Mouse (Mus musculus) liver, embryonic 11.5 days (tissue): ENCODE measurements around the gene Cbx8. TPM values are rescaled to one million over a fixed set of nuclear protein-coding genes. Genes with fewer than 3 reads are reported as not detected.

Experiments
- ATAC-seq: fragments of 200-750 bp; cut with Nextera tagmentation; replicated peaks from 2 replicates; pipeline ENCODE4 v1.8.0; 2017; ENCODE audit warnings: moderate number of reproducible peaks, mild to moderate bottlenecking, moderate TSS enrichment, moderate library complexity; ENCODE audit not compliant: low FRiP score
- DNase-seq: peaks from one replicate; pipeline ENCODE4 v3.0.0-alpha.2; 2017; ENCODE audit warnings: low spot score
- H3K27ac ChIP-seq: fragments of 300-500 bp; sonication (generic); 2 replicates; pipeline ENCODE4 v1.5.1; 2014; ENCODE audit warnings: mild to moderate bottlenecking, low read depth, low read length, control low read depth
- H3K27me3 ChIP-seq: fragments of 300-500 bp; sonication (generic); replicated peaks from 2 replicates; pipeline ENCODE4 v1.6.1; 2014; ENCODE audit warnings: low read length, mixed read lengths; ENCODE audit not compliant: control insufficient read depth, insufficient read depth
- H3K36me3 ChIP-seq: fragments of 300-500 bp; sonication (generic); 2 replicates; pipeline ENCODE4 v1.6.1; 2014; ENCODE audit warnings: mild to moderate bottlenecking, low read length, moderate library complexity, mixed read lengths; ENCODE audit not compliant: control insufficient read depth, insufficient read depth
- H3K4me1 ChIP-seq: fragments of 300-500 bp; sonication (generic); replicated peaks from 2 replicates; pipeline ENCODE4 v1.6.1; 2014; ENCODE audit warnings: low read length, mixed read lengths; ENCODE audit not compliant: control insufficient read depth, insufficient read depth
- H3K4me2 ChIP-seq: fragments of 300-500 bp; sonication (generic); 2 replicates; pipeline ENCODE4 v1.6.1; 2014; ENCODE audit warnings: mild to moderate bottlenecking, control low read depth, moderate library complexity
- H3K4me3 ChIP-seq: fragments of 300-500 bp; sonication (generic); 2 replicates; pipeline ENCODE4 v1.5.1; 2014; ENCODE audit warnings: low read depth, low read length, control low read depth
- H3K9ac ChIP-seq: fragments of 300-500 bp; sonication (generic); 2 replicates; pipeline ENCODE4 v1.6.1; 2014; ENCODE audit warnings: low read depth, low read length, control low read depth
- H3K9me3 ChIP-seq: fragments of 300-500 bp; sonication (generic); 2 replicates; pipeline ENCODE4 v1.6.1; 2016; ENCODE audit warnings: low read length, inconsistent platforms, mixed read lengths; ENCODE audit not compliant: control insufficient read depth
- WGBS: fragments of 180-500 bp; shearing (Covaris S2); extraction: QIAGEN DNeasy Blood & Tissue Kit; methylation state at CpG from one replicate; pipeline ENCODE4 v1.1.7; 2014; 5-methylcytosine and 5-hydroxymethylcytosine counted together
- polyA plus RNA-seq: library from polyadenylated mRNA; unstranded; fragments of >200 nt; fragmentation: Nextera tagmentation; extraction: Ambion mirVana; gene quantifications from 2 replicates; pipeline ENCODE4 v1.2.1, GENCODE M21; 2014

The Cbx8 gene
- polyA plus RNA-seq, 1 experiment from 2014 or later: 7.1 TPM

DNA sequence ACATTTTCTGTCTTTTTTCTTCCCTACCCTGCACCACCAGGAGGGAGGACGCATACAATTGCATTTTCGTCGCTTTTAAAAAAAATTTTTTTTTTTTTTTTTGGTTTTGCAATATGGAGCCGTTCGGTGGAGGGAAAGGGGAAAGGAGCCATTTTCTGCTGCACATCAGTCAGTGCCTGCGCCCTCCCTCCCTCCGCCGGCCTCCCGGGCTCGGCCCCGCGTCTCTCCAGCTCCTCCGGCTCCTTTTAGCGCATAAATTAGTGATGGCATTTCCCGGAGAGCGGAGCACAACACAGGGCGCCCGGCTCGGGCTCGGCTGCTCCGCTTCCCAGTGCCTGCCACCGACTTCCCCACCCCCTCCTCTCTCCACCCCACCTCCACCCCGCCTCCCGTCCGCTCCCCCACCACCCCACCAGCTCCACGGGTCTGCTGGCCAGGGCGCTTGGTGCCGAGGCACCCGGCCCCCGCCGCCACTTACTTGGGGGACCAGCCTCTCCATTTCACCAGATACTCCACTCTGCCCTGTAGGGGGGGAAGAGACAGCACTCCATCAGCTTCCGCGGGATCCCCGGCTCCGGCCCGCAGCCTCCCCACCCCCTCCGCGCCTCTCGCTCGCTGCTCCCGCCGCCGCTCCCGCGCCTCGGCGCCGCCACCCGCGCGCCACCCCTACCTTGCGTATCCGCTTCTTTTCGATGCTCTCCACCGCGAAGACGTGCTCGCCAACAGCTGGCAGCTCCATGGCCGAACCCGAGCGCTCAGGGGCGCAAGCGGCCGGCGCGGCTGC lies 44.7 kb upstream of the Cbx8 start:
- DNase-seq (peak; percentile 80), ATAC-seq (peak; percentile 30; the same call in 1 of the 2 replicates)
- H3K9ac ChIP-seq: peak overlapping the region; percentile 83
- H3K4me3 ChIP-seq: peak overlapping the region; percentile 83
- WGBS: under 1% methylated on average over 62 of the region's 66 CpGs
- peak overlapping the region; percentile 89 for H3K27ac ChIP-seq
- H3K4me2 ChIP-seq: peak overlapping the region; percentile 91
- peaks cover 12% of the 10 kb centered on the region; the same call in 1 of the 2 replicates for H3K36me3 ChIP-seq
- peaks cover 48% of the 10 kb centered on the region for H3K4me1 ChIP-seq
- no peaks in the 10 kb centered on the region for H3K9me3 ChIP-seq
- peaks cover 92% of the 10 kb centered on the region for H3K27me3 ChIP-seq

DNA sequence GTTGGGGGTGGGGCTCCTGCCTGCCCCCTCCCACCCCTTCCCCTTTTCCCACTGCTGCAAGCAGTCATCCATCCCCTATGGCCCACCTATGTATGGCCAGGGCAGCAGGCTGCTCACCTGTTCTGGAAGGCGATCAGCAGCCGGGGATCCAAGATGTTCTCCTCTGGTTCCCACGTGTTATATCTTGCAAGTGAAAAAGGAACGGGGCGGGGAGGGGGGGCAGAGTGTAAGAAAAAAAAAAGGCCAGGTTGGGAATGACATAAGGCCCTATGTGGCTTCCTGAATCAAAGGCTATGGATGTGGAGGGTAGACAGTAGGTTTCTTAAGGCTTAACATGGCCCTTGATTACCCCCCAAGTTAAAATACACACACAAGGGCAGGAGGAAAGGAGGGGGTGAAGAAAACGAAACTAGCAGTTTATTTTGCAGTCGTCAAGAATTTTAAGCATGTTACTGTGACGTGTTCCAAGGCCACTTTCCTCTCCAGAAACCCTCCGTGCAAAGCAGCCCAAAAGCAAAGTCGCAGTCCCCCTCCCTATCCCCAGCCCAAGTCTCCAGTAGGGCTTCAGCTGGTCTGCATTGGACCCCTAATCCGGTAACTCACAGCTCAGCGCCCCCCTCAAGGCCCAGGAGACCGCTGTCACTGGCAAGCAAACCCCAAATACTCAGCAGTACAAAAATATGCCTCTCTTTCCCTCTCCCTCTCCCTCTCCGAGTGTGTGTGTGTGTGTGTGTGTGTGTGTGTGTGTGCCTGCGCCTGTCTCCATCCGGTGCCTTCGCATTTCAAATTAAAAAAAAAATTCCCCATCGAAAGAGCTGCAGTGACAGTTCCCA lies 43.9 kb upstream of the Cbx8 start:
- ATAC-seq: no peak
- H3K27ac ChIP-seq: peak overlapping the region; percentile 89
- DNase-seq: peak; percentile 64

DNA sequence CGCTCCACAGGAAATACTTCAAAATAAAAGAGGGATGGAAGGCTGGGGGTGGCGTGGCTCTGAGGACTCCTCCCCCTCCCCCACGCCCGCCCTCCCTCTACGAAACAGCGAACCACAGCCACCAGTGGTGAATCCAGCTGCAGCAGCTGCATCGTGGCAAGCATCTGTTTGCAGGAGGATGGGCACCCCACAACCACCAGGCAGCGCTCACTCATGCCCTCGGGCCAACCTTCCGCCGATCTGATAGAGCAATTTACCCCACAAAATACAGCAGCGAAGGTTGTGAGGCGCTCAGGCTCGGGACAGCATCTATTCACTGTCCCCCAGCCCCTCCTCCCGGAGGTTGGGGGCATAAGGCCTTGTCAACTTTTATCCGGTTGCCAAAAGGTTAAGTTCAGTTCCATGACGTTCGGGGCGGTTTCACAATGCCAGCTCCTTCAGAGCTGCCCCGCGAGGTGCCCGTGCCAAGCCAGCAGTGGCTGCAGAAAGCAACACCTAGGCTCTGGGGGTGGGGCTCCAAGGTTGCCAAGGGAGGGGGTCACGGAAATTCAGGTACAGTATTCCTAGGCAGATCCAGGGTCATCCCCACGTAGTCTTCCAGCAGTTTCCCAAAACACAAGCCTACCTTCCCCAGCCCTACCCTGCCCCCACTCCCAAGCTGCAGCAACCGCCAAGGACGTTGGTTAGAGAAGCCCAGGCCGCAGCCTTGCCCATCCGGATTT lies 43.1 kb upstream of the Cbx8 start:
- H3K4me2 ChIP-seq: peak overlapping the region; percentile 91
- no peak overlapping the region for H3K9ac ChIP-seq
- peak overlapping the region; percentile 83 for H3K4me3 ChIP-seq
- no peak overlapping the region for H3K27ac ChIP-seq
- 4% methylated on average over 28 of the region's 28 CpGs for WGBS
- peaks cover 13% of the 10 kb centered on the region; the same call in 1 of the 2 replicates for H3K36me3 ChIP-seq
- H3K27me3 ChIP-seq: peaks cover 91% of the 10 kb centered on the region
- no peak for ATAC-seq
- DNase-seq: peak; percentile 38
- peaks cover 53% of the 10 kb centered on the region for H3K4me1 ChIP-seq
- H3K9me3 ChIP-seq: no peaks in the 10 kb centered on the region

More for the DNA sequence above, 43.9 kb upstream of the Cbx8 start:
- peak overlapping the region; percentile 91 for H3K4me2 ChIP-seq
- H3K9ac ChIP-seq: peak overlapping the region; percentile 83
- WGBS: 4% methylated on average over 18 of the region's 18 CpGs
- H3K9me3 ChIP-seq: no peaks in the 10 kb centered on the region
- H3K4me3 ChIP-seq: peak overlapping the region; percentile 83
- peaks cover 91% of the 10 kb centered on the region for H3K27me3 ChIP-seq
- peaks cover 13% of the 10 kb centered on the region; the same call in 1 of the 2 replicates for H3K36me3 ChIP-seq
- H3K4me1 ChIP-seq: peaks cover 50% of the 10 kb centered on the region

DNA sequence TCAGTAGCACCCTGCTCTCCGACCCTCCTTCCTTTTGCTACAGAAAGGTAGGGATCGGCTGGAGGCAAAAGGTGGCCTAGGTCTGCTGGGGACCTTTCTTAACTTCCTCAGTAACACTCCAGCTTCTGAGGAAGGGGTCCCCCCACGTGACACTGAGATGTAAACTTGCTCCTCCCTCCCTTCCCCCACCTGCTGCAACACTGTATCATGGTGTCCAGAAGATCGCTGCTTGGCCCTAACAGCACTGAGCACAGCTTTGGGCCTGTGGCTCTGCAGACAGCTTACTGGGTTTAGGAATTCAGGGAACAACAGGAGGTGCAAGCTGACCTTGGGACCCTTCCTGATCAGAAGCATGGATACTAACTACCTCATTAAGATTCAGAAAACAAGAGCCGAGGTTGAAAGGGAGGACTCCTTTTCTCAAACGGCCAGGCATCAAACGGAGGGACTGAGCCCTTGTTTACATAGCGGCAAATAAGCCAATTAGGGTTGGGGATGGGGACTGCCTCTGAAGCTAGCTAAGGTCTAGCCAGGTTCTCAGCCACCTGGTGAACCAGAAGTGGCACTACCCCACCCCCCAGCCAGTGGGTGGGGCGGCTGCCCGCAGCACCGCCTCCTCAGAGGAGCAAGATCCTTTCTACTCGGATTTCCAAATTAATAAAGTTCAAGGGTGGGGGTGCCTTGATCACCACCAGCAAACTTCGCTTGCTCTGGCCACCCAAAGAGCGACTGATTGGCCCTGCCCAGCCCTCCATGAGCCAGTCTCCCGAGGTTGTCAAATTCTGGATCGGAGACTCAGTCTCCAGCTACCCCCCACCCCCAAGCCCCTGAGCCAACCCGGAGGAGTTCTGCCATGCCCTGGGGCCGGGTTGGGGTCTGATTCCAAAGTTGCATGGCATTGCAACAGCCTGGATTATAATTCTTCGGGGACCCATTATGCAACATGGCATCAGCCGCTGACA lies 42.1 kb upstream of the Cbx8 start:
- Histone ChIP-seq H3K4me1 (peaks cover 53% of the 10 kb centered on the region), H3K4me2 (peak overlapping the region; percentile 91), H3K9ac (no peak overlapping the region), H3K4me3 (peak overlapping the region; percentile 10; the same call in 1 of the 2 replicates), H3K9me3 (no peaks in the 10 kb centered on the region), H3K27me3 (peaks cover 88% of the 10 kb centered on the region), H3K36me3 (peaks cover 13% of the 10 kb centered on the region; the same call in 1 of the 2 replicates), H3K27ac (no peak overlapping the region)
- ATAC-seq (no peak), DNase-seq (no peak)
- 12% methylated on average over 20 of the region's 20 CpGs for WGBS

DNA sequence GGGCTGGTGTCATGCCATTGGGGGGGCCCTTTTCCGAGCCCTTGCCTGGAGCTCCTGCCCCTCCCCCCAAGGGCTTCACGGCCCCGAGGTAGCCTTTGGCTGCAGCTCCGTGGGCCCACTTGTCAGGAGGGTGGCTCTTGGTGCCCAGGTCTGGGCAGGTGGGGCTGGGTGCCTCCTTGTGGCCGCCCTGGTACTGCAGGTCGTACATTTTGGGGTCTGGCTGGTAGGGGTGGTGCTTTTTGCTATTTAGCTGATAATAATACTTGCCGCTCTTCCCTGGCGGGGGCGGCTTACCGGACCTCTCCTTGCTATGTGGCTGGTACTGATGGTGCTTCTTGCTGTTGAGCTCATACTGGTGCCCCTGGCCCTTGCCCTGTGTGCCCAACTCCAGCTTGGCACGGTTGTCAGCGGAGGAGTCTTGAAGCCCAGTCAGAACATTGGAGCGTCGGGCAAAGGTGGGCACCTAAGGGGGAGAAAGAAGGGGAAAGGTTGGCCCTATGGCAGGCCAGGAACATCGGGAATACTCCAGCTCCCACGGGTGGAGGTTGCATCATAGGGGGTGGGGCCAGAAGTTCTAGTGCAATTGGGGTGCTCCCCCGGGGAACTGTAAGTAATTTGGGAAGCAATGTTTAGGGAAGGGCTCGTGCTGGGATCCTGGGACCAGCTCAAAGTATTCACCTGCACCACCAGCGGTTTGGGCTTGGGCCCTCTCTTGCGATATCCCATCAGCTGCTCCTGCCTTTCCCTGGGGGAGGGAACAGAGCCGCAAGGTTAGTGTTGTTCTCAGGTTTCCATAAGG lies 41.3 kb upstream of the Cbx8 start:
- DNase-seq: peak; percentile 69
- Histone ChIP-seq H3K4me3 (no peak overlapping the region), H3K27ac (no peak overlapping the region), H3K9me3 (no peaks in the 10 kb centered on the region), H3K36me3 (peaks cover 13% of the 10 kb centered on the region; the same call in 1 of the 2 replicates), H3K4me2 (no peak overlapping the region), H3K9ac (no peak overlapping the region), H3K4me1 (peaks cover 45% of the 10 kb centered on the region), H3K27me3 (peaks cover 80% of the 10 kb centered on the region)
- 24% methylated on average over 21 of the region's 21 CpGs for WGBS
- no peak for ATAC-seq

DNA sequence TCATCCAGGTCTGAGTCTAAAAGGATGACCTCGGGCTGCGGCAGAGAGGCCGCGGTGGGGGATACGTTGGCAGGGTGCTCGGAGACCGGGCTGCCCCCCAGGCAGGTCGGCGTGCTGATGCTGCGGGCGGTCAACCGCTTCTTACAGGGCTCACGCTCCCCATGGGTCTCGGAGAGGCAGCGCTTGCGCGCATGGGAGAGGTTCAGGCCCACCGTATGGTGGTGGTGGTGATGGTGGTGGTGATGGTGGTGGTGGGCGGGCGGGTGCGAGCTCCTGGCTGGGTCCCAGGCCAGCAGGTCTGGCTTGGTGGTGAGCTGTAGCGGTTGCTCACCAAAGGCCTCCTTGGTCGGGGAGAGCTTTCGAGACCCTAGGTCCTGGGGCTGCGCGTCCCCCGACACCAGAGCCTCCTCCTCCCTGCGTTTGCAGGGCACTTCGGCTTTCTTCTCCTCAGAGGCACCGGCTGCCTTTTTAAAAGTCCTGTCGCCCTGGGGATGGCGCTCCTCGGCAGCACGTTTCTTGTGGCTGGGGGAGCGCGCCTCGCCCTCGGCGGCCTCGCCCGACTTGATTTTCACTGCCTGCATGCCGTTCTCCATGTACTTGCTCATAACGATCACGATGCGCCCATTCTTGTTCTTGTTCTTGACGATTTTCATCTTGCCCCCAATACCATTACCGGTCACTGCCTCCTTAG lies 40.5 kb upstream of the Cbx8 start:
- Histone ChIP-seq H3K4me2 (no peak overlapping the region), H3K27ac (no peak overlapping the region), H3K36me3 (peaks cover 13% of the 10 kb centered on the region; the same call in 1 of the 2 replicates), H3K4me3 (no peak overlapping the region), H3K4me1 (peaks cover 41% of the 10 kb centered on the region), H3K27me3 (peaks cover 73% of the 10 kb centered on the region), H3K9ac (no peak overlapping the region), H3K9me3 (no peaks in the 10 kb centered on the region)
- ATAC-seq: no peak
- 46% methylated on average over 47 of the region's 47 CpGs for WGBS
- peak; percentile 36 for DNase-seq
